Mouse (Mus musculus) telencephalon, adult 2 months (tissue): Measurements from ENCODE around the gene 9830107B12Rik.

Source experiments
- DNase-seq: peaks from one replicate; pipeline ENCODE4 v3.0.0-alpha.2; 2011; ENCODE audit warnings: low read depth, low spot score

The 9830107B12Rik gene

DNA sequence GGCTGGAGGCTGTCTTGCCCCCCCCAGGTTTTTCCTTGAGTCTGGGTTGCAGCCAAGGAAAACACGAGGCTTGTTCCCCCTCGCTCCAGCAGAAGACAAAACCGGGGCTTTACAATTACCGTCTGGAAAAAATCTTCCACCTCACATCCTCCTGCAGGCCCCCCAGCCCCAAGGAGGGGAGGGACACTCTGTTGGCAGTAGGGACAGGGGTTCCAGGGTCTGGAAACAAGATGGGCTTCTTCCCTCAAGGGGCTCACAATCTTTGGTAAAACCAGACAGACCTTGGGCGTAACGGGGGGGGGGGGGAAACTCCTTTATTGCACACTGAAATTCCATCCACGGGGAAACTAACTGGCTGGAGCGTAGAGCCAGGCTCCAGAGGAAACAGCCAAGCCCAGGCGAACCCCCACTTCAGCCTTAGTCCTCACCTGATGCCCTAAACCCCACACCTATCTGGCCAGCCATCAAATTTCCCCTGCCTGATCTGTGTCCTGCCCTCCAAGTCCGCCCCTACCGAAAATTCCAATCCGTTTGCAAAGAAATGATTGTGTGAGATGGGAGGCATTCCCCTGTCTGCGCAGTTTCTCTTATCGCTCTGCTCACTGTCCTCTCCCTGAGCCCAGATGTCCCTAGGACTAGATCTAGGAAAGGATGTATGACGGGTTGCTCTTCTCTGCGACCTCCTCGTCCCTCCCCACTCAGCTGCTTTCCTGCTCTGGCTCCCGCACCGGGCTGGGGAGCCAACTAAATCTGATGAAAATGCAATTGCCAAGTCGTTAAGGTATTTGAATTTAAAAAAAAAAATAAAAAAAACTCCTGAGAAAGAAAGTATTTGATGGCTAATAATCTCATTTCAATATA, 51.0 kb downstream of the 9830107B12Rik start:
- no peak for DNase-seq

- no peak for DNase-seq
These were observed 52.7 kb downstream of the 9830107B12Rik start for GRCm38 (mm10) chr17:48093286-48093817.

DNA sequence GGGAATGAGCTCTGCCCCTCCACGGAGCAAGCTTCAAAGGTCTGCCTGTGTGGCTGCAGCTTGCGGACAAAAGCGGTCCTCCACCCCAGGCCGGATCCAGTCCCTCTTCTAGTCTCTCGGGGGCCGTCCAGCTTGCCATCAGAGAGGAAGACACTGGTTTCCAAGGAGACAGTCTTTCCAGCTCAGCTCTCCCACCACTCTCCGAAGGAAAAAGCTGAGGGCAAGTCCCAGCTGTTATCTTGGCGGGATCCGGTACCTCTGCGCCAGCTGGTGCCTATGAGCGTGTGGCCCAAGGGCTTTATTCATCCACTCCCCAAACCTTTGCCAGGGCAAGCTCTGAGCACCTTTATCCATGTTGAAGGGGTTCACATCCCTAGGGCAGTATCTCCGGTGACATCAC, 55.8 kb downstream of the 9830107B12Rik start:
- no peak for DNase-seq

DNA sequence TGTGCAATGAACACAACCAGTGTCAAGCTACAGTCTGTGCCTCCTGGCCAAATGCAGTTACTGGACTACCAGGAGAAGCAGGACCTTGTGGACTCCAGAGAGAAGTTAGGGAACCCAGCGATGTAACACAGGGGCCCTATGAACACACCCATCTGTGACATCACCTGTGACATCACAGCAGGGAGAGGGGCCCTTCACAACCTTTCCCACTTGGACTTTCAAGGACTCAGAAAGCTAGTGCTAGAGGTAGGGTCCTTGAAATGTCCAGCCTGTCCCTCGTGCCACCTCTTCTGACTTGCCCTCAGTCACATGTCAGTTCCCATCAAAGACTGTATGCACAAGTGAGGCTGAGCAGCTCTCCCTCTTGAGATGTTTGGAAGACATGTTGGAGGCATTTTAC, 56.6 kb downstream of the 9830107B12Rik start:
- DNase-seq = no peak

DNA sequence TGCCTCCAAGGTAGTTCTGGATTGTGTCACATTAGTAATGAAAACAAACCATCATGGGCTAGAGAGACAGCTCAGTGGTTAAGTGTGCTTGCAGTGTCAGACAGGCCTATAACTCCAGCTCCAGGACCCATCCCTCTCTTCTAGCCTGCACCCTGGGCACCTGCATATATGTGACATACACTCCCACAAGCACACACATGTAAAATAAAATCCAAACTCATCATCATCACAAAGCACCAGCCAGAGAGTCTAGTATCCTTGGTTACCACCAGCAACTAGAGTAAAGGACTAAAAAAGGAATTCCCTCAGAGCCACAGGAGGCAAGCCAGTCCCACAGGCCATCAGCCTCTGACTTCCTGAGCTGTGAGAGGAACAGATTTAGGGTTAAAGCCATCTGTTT, 57.0 kb downstream of the 9830107B12Rik start, which contains the start of gene 1700067P10Rik:
Gene 1700067P10Rik (plus strand): TSS at position 301 of the 400 bp plus-strand sequence.
- DNase-seq = no peak

DNA sequence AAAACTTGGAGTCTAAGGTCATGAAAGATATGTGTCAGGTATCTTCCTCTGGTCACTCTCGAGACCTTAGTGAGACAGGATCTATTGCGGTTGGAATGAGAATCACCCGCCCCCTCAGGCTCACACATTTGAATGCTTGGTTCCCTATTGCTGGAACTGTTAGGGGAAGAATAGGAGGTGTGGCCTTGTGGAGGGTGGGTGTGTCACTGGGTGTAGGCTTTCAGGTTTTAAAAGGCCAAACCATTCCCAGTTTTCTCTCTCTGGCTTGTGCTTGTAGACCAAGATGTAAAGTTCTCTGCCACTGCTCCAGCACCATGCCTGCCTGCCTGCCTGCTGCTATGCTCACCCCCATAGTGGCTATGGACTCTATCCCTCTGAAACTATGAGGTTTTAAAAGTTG, 65.4 kb downstream of the 9830107B12Rik start:
- no peak for DNase-seq
